Mouse (Mus musculus) right cerebral cortex, postnatal 25 days (tissue): ENCODE results near the gene Zfp316.

ENCODE experiments used
- DNase-seq: peaks from one replicate; pipeline ENCODE4 v3.0.0; 2022

Gene Zfp316

GRCm38 (mm10) chr5:143213832-143214231 is 56.0 kb downstream of the Zfp316 start:
- DNase-seq = no peak

- no peak for DNase-seq
Measured at GRCm38 (mm10) chr5:143205015-143205414, 64.8 kb downstream of the Zfp316 start.
